Mouse (Mus musculus): ENCODE results near the gene S100a11.

DNA sequence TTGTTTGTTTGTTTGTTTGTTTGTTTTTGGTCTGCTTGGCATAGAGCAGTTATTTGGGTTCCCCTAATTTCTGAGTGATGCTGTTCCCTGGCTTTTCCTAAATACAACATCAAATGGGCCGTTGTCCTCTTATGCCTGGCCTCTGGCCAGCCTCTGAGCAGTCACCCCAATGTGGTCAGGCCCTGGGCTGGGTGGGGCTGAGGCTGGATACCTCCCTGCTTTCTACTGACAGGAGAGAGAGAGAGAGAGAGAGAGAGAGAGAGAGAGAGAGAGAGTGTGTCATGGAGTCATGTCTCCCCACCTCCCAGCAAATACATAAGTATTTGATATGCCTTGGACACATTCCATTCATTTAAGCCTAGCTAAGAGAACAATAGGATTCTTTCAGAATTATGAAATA, 36.3 kb downstream of the S100a11 start:
- TF ChIP-seq CEBPB (IDR thresholded peaks at IDR 0.05; ENCODE audit: insufficient read depth, poor library complexity, severe bottlenecking) (no peak), E2F4 (IDR thresholded peaks at IDR 0.05; ENCODE audit: insufficient read depth) (no peak)

All from myocyte (in vitro differentiated cells).